Mouse (Mus musculus): ENCODE data around the gene Trim2. TPM values are rescaled to one million over a fixed set of nuclear protein-coding genes. Genes with fewer than 3 reads are reported as not detected.

The Trim2 gene
- polyA plus RNA-seq, 2 experiments from 2014 or later = 1.2 to 2.3 TPM

DNA sequence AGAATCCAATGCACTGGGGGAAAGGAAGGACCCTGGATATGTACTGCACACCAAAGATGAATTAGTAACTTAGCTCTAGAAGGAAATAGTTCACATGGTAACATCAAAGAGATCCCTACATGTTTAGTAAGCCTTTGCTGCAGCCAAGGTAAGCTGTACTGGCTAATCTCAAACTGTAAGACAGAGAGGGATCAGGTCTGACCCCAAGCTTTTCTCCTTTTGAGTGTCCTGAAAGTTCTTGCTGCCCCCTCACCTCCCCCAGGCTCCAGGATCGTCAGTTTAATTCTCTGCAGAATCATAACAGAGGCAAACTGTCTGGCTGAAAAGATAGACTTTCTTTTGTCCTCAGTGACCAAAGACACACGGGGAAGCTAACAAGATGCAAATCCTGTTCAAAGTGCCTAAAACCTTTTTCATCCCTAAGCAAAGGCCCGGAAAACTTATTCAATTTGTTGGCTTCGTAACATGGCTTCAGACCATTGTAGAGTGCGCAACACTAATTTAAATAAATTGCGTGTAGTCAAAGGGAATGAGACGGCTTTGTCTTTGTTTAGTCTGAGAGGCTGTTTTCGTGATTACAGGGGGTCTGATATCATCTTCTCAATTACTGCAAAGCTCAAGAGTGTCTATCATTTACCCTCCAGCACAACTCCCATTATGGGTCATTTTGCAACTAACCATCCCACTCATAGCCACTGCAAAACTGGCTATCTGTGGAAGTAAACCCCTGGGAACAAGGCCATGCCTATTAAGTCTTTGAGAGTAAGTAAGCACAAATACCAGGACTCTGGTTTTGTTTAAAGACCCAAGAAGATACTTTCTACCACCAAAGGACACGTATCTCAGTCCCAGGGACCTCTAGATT lies 52.8 kb downstream of the Trim2 start:
- ATAC-seq = no peak

DNA sequence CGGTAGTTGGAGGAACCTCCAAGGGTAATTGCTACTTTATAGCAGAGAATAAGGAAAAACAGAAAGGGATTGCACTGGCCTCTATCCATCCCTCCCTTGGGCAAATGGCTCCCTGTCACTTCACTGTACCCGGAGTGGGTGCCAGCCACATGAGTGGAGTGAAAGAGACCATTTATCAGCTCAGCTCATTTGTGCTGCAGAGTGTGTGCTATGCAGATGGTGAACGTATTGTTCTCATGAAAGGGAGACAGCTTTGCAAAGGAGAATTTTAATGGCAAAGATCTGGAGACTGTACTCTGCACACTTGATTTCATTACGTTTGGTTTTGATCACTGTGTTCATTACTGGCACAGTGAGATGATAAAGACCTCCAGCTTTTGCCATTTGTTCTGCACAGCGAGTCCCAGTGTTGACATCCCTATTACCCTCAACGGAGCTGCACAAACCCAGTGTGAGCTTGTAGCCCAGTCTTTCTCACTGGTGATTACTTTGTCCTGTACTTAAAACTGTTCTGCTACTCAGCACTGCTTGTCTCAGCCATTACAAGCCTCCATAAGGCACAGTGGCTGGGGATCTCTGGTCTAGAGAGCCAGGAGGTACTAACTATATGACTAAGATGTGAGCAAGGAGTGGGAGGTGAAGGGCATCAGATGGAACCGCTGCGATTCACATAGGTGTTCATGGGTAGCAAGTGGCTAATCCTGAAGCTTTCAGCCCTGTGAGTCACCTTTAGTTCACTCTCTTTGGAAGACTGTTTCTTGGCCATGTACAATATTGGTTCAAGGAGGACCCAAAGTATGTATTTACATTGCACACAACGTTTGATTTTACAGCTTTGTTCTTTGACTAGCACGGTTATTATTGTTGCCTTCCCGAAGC lies 53.7 kb downstream of the Trim2 start:
- no peak for ATAC-seq

DNA sequence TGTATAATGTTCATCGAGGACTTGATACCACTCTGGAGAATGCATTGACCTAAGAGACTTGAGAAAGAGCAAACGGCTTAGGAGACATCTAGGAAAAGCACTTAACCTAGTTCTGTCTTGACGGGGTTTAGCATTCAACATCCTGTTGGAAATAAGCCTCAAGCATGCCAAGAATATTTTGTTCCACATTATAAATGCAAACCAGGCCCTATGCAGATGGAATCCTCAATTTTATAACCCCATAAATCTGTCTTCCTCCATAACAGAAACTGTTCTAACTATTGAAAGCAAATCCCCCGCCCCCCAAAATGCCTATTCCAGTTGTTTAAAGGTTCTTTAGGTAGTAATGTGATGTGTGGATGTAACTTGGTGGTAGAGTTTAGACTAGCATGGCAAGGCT lies 55.0 kb downstream of the Trim2 start:
- ATAC-seq = no peak

DNA sequence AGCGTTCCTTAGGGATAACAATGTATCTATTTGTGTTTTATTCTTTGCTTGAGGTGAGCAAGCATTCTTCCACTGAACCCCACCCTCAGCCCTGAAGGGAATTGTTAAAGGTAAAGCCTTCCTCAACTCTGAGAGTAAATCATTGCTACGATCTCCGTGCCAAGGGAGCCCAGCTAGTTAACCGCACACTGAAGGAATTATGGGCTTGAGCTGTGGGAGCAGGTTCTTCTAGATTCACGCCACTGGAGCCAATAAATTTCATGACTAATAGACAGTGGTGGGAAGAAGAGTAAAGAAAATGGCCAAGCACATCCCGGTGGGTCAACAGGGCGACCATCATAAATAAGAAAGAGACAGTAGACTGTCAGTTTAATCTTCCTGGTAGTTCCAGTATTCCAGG lies 56.4 kb downstream of the Trim2 start:
- no peak for ATAC-seq

DNA sequence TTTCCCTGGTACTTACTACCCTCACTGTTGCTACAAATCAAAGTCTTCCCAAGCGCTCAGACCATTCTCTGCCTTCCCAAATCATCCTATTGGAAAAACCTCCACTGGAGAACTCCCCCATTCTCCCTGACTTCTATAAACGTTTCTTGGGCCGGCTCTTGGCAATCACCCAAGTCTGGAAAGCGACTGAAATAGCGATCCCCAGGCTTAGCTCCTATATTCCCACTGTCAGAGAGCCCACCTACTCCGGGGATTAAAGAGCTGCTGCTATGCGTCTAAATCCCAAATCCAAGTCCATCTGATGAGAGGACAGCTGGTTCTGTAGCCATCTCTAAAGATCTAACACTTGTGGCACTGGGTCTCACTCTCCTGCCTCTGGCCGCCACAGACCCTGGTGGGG lies 58.9 kb downstream of the Trim2 start:
- ATAC-seq = no peak

DNA sequence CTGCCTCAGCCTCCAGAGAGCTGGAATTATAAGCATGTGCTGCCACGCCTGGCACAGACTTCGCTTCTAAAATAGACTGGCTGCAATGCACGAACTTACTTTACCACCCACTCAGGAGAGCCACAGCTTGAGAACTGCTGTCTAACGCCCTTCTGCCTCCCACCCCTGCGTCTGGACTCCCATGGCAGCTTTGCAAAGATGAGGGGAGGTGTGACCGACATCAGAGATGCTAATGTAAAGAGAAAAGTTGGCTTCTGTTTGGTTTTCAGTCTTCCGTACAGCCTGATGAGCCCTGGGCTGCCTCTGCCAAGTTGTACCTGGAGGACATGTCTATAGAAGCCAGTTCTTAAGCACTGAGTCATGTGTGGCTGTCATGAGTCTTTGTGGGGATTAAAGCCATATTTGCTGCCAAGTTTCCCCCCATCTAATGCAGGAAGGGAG lies 60.2 kb downstream of the Trim2 start:
- no peak for ATAC-seq

DNA sequence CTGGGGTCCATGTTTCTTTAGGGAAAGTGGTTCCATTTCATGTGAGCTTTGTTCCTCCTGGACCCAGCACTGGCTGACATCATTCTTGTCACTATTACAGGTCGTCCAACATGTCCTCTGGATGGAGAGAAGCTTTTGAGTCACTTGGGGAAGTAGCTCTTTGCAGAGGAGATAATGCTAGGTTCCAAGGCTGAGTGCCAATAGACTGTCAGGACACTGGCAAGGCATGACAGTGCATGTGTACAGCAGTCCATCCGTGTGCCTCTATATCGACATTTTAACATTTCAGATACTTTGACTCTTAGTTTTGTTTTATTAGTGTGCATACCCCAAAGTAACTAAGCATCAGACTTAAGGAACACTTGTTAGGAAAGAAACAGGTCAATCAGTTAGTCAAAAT lies 63.6 kb downstream of the Trim2 start:
- ATAC-seq = no peak

DNA sequence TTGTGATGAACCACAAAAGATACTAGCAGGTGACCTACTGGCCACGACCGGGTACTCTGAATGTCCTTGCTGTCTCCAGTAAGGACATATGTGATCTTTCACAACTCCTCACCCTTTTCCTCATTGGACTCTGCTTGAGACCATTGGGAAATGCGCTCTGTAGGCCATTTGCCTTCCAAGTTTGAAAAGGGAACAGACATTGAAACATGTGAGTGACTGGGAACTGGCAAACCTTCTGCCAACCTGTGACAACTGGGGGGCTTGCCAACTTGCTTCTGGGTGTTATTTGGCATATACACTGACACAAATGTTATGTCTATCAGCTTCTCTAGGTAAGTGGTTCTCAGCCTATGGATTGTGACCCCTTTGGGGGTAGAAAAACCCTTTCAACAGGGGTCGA lies 64.2 kb downstream of the Trim2 start:
- ATAC-seq = no peak

DNA sequence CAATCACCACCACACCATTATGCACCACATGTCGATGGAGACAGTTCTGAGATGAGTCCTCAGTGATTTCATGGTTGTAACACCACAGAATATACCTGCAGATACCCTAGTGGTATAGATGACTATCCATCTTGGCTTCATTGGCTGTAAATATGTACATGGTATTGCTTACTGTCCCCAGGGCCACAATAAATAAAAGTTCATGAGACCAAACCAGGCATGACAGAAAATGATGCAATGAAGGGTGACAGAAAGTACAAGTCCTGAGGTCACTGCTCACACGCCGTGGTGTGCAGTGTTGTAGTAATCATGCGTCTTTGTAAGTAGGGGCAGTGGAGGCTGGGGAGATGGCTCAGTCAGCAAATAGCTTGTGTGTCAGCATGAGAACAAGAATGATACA lies 65.6 kb downstream of the Trim2 start:
- ATAC-seq = no peak

DNA sequence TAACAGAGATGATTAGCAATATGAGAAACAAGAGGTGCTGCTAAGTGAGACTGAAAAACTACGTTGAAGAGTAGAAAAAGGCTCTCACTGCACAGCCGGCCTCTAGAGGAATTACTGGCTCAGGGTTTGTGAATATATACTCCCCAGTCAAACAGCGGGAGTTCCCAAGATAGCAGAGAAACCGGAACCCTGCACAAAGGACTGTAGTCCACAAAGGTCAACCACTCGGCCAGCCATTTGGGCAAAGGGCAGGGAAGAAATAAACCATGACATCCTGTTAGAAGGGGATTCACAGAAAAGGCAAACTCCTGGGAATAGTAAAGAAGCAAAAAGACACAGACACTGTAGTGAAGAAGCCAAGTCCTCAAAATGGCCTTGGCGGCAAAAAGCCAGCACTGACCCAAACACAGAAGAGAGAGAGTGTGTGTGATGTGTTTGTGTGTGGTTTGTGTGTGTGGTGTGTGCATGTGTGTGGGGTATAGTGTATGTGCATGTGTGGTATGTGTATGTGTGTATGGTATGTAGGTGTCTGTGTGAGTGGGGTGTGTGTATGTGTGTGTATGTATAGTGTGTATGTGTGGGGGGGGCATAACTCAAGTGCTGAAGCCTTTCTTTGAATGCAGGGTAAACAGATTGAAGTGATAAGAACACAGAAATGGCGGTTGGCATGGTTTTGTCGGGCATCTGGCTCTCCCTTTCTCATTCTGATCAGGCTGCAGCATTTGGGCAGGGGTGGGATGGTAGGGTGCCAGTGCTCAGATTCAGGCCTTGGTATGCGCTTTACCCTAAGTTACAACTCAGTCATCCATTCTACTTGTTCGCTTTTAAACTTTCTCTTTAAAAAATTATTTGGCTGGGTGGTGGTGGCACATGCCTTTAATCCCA lies 71.0 kb downstream of the Trim2 start:
- ATAC-seq = no peak

DNA sequence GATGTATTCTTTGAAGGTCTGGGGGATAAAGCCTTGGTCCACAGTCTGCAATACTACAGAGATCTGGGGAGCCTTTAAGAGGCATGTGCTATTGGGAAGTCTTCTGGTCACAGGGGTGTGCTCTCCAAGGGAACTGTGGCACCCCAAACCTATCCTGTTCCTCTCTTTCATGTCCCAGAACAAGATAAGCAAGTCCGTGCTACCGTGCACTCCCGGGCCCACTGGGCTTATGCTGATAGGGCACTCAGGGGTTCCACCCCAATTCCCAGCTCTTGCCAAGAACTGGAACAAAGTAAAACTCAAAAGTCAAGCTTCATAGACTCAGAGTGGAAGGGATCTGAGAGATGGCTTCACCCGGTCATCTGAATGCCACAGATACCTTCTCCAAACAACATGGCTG lies 72.1 kb downstream of the Trim2 start:
- ATAC-seq = no peak

DNA sequence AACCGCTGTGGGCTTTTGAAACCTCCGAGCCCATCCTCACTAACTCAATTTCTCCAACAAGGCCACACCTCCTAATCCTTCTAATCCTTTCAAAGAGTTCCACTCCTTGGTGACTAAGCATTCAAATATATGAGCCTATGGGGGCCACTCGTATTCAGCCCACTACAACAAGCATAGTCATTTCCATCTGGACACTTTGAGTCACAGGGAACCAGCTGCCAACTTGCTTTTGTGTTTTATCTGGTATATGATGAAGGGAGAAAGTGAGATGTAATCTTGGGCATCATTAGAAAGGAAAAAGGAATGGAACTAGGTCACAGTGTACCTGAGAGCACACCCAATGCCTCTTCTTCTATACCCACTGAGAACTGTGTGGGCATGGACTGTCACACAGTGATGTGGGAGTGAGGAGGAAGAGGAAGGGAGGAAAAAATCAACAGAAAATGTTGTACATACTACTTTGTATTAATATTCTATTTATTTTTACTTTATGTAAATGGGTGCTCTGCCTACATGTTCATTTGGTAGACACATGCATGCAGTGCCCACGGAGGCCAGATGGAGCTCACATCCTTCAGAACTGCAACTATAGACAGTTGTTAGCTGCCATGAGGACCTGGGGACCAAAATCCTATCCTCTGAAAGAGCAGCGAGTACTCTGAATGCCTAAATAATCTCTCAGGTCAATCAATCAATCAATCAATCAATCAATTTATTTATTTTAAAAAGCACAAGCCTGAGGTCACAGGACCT lies 72.8 kb downstream of the Trim2 start:
- no peak for ATAC-seq

DNA sequence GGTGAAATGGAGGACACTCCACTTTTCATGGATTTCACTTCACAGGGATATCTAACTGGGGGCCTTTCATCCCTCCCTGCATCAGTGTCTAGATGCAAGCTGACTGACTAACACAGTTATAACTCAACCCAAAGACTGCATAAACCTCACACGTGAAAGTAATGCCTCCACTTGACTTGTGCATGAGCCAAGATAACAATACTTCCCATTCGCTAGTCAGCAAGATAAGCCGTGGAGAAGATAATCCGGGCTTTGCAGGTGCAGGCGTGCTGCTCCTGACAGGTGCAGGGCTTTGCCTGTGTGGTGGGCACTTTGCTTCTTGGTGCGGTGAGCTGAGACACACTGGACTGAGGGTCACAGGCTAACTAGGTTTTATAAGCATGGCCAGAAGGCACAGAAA lies 74.4 kb downstream of the Trim2 start:
- ATAC-seq = no peak

DNA sequence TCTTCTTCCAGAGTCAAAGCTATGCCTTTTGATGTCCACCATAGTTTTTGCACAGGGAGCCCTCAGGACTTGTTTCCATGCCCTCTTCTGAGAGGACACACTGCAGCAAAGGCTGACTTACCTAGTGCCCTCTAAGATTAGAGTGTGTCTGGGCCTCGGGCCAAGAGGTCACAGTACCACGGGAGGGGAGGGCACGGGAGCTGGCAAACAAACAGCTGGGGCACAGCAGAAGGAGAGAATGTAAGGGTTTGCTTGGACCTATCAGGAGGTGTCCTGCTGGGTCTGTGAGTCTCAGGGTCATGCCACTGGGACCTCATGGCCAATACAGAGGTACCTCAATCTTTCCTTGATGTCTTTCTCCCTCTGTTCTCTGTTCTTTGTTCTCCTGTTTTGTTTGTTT lies 75.7 kb downstream of the Trim2 start:
- ATAC-seq = no peak

DNA sequence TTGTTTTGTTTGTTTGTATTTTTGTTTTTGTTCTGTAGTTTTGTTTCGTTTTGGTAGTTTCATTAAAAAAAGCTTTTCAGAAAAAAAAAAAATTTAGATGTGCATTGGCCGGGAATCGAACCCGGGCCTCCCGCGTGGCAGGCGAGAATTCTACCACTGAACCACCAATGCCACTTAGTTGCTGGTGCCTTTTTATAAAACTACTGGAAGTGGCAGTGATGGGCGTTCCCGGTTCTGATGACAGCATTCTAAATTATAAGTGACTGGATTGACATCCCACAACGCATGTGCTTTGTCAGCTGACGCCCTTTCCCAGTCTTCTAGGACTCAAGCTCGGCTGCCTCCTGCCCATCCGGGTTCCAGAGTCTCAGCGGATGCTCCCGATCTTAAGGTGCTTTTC lies 77.8 kb downstream of the Trim2 start:
- no peak for ATAC-seq

DNA sequence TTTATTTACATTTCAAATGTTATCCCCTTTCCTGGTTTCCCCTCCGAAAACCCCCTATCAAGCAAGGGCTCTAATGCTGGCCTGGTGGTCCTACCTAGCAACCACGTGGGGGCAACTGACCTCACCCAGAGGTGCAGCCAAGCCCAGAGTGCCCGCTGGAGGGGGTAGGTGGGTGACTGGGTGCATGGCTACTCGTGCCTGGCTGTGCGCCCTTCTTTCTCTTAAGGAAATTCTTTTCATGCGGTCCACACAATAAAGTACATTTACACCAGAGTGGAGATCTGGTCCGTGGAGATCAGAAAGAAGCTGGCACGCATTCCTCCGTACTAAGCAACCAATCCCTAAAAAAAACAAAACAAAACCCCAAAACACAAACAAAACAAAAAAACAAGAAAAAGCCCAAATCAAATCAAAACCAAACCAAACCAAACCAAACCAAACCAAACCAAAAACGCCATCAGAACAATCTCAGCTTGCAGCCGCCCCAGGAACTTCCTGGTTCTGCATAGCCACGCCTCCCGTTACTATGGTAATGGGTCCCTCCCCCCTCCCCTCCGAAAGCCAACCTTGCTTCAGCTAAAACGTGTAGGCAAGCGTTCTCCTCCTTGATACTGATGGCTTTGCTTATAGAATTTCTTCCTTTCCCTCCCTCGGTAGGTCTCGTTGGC lies 78.3 kb downstream of the Trim2 start:
- ATAC-seq = peak; percentile 98

DNA sequence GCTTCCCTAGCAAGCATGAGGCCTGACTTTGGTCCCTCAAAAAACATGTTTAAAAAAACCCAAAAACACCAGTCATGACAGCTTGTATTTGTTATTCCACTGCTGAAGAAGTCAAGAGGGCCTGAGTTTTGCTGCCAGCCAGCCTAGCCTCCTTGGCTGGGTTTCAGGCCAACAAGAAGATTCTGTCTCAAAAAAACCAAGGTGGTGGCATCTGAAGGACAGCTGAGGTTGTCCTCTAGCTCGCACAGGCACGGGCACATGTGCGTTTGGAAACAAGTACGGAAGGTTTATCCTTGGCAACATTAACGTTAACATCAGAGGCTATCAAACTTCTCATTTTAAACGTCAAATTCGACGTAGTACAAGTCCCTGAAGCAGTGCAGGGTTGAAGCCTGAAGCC lies 79.0 kb downstream of the Trim2 start:
- ATAC-seq = no peak

DNA sequence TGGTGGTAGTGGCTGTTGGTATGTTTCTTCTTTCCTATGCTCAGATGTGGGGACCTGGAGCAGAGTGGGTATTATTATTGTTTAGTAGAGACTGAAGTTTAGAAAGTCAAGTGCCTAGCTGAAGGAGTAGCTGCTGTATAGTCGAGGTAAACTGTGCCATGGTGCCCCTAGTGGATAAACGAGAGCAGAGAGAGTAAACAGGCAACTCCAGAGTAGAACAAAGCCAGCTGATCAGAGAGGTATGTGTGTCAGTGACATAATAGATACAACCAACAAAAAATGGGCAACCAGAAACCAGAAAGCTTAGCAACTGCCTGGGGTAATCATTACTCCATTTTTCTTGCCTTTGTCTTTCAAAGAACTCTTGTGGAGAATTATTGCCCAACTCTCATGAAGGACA lies 81.7 kb downstream of the Trim2 start:
- ATAC-seq = no peak

DNA sequence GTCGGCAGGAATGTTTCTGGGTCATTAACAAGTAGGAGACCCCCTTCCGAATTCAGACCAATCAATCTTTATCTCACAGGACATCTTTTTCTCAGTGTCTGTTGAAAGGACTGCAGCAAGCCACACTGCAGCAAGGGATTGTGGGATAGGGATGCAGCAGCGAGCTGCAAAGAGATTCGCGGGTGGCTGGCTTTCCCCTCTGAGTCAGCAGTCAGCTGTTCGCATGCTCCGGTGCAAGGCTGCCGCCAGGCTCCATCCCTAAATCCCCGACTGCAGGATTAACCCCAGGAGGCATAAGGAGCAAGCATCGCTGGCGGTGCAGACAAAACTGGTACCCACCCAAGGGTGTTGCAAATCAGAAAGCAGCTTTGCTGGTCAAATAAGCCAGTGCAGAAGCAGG lies 85.9 kb downstream of the Trim2 start:
- peak; percentile 76 for ATAC-seq

DNA sequence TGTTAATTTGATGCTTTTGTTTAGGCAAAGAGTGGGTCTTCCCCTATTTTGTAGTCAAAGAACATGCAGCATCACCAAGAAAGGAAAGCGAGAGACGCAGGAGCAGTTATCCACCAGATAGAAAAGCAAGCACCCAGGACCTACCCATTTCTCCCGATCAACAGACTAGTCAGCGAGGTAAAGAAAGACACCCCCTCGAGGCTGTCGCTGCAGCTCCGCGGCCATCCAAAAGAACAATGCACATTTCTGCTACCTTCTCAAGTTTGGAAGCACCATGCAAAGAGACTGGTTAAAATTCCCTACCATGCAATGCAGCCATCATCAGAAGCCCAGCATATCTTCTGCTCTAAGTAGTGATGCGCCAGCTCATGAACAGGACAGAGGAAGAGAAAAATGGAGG lies 86.4 kb downstream of the Trim2 start:
- peak; percentile 13 for ATAC-seq

DNA sequence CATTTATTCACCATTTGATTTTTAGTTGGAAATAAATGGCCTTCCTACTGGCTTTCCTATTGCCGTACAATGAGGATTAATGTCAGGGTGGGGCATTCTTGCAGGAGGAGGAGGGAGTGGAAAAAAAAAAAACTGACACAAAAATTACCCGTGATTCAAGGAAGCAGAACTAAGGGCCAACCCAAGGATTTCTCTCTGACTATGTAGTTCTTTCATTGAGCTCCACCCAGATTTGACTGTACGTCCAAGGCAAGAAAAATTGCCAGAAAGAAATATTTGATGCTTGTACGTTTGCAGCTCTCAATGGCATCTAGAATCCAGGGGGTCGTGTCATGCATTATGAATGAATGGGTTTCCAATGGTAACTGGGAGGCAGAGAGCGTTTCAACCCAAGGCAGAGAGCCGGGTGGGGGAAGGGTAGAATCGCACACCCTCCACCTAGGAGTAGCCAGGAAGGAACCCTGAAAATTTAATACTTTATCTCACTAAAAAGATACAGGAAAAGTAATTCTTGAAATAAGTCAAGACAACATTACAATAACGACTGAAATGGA lies 86.9 kb downstream of the Trim2 start:
- ATAC-seq = no peak

Measured in activated CD4-positive, CD25-positive, alpha-beta regulatory T cell, adult 4 months (primary cell).